Mouse (Mus musculus) megakaryocyte, embryonic 14.5 days (primary cell): Measurements from ENCODE around the gene Ly6g6c. TPM values are rescaled to one million over a fixed set of nuclear protein-coding genes. Genes with fewer than 3 reads are reported as not detected.

Experiments
- H3K27me3 ChIP-seq: replicated peaks from 2 replicates; pipeline ENCODE3; 2012; ENCODE audit warnings: inconsistent platforms
- H3K36me3 ChIP-seq: replicated peaks from 2 replicates; pipeline ENCODE3; 2012; ENCODE audit warnings: low read length, inconsistent platforms, mixed read lengths
- H3K4me1 ChIP-seq: 2 replicates; pipeline ENCODE4 v1.6.1; 2012; ENCODE audit warnings: inconsistent platforms
- H3K4me3 ChIP-seq: replicated peaks from 2 replicates; pipeline ENCODE3; 2012; ENCODE audit warnings: moderate library complexity, mild to moderate bottlenecking, inconsistent platforms
- H3K9me3 ChIP-seq: 2 replicates; pipeline ENCODE4 v1.6.1; 2012; ENCODE audit warnings: inconsistent platforms
- FLI1 ChIP-seq: IDR thresholded peaks from 2 replicates; pipeline ENCODE4 v1.6.1; 2012; ENCODE audit warnings: low read length, inconsistent platforms, mixed read lengths
- GATA1 ChIP-seq: IDR thresholded peaks from 3 replicates; pipeline ENCODE4 v1.6.1; 2012; ENCODE audit warnings: mixed read lengths, low read length, inconsistent platforms, borderline replicate concordance
- polyA plus RNA-seq: library from polyadenylated mRNA; stranded (reverse); fragments of >175 nt; gene quantifications from 2 replicates; pipeline ENCODE4 v1.2.3, GENCODE M21; 2012; ENCODE audit warnings: low replicate concordance; ENCODE audit not compliant: insufficient read depth

Gene Ly6g6c
- polyA plus RNA-seq, 1 experiment: 14.8 TPM

GRCm38 (mm10) chr17:35055691-35056495, 9.3 kb upstream of the Ly6g6c start:
- TF ChIP-seq FLI1 (no peak), GATA1 (no peak)
- peaks cover 86% of the 10 kb centered on the region for H3K36me3 ChIP-seq
- peak overlapping the region; percentile 71 for H3K4me3 ChIP-seq
- H3K4me1 ChIP-seq: peaks cover 86% of the 10 kb centered on the region
- H3K9me3 ChIP-seq: no peaks in the 10 kb centered on the region
- no peaks in the 10 kb centered on the region for H3K27me3 ChIP-seq

GRCm38 (mm10) chr17:35057090-35057489, 8.1 kb upstream of the Ly6g6c start:
- Histone ChIP-seq H3K27me3 (no peaks in the 10 kb centered on the region), H3K9me3 (no peaks in the 10 kb centered on the region), H3K4me1 (peaks cover 92% of the 10 kb centered on the region), H3K4me3 (no peak overlapping the region), H3K36me3 (peaks cover 89% of the 10 kb centered on the region)
- no peak for TF ChIP-seq FLI1
- TF ChIP-seq GATA1: no peak

- H3K4me1 ChIP-seq: peaks cover 90% of the 10 kb centered on the region
- H3K9me3 ChIP-seq: no peaks in the 10 kb centered on the region
- H3K27me3 ChIP-seq: no peaks in the 10 kb centered on the region
- H3K4me3 ChIP-seq: no peak overlapping the region
- TF ChIP-seq FLI1 (no peak), GATA1 (no peak)
- H3K36me3 ChIP-seq: peaks cover 88% of the 10 kb centered on the region
Measured at GRCm38 (mm10) chr17:35058316-35058715, 6.9 kb upstream of the Ly6g6c start.

GRCm38 (mm10) chr17:35058911-35059892, 6.0 kb upstream of the Ly6g6c start, which contains the start of gene Ddah2:
TSS of gene Ddah2 (plus strand) at chr17:35059035.
- Histone ChIP-seq H3K4me3 (peak within 1 kb of the TSS; percentile 94), H3K36me3 (peaks cover 89% of the 10 kb centered on the region), H3K4me1 (peaks cover 91% of the 10 kb centered on the region), H3K9me3 (no peaks in the 10 kb centered on the region), H3K27me3 (no peaks in the 10 kb centered on the region)
- TF ChIP-seq FLI1 (no peak), GATA1 (no peak)

- TF ChIP-seq FLI1 (no peak), GATA1 (no peak)
- Histone ChIP-seq H3K4me3 (peak overlapping the region; percentile 94), H3K9me3 (no peaks in the 10 kb centered on the region), H3K36me3 (peaks cover 87% of the 10 kb centered on the region), H3K27me3 (no peaks in the 10 kb centered on the region), H3K4me1 (peaks cover 93% of the 10 kb centered on the region)
Measured at GRCm38 (mm10) chr17:35060071-35060470, 5.1 kb upstream of the Ly6g6c start.

- Histone ChIP-seq H3K36me3 (peaks cover 80% of the 10 kb centered on the region), H3K4me3 (peak overlapping the region; percentile 94), H3K4me1 (peaks cover 93% of the 10 kb centered on the region), H3K27me3 (no peaks in the 10 kb centered on the region), H3K9me3 (no peaks in the 10 kb centered on the region)
- no peak for TF ChIP-seq GATA1
- TF ChIP-seq FLI1: no peak
Measured at GRCm38 (mm10) chr17:35060737-35061297, 4.4 kb upstream of the Ly6g6c start.

- peak overlapping the region; percentile 53 for H3K4me3 ChIP-seq
- no peaks in the 10 kb centered on the region for H3K9me3 ChIP-seq
- TF ChIP-seq FLI1 (no peak), GATA1 (no peak)
- peaks cover 2% of the 10 kb centered on the region for H3K27me3 ChIP-seq
- peaks cover 93% of the 10 kb centered on the region for H3K4me1 ChIP-seq
- peaks cover 75% of the 10 kb centered on the region for H3K36me3 ChIP-seq
Measured at GRCm38 (mm10) chr17:35061299-35061698, 3.9 kb upstream of the Ly6g6c start.

- Histone ChIP-seq H3K9me3 (no peaks in the 10 kb centered on the region), H3K4me3 (peak overlapping the region; percentile 94), H3K4me1 (peaks cover 96% of the 10 kb centered on the region), H3K27me3 (peaks cover 8% of the 10 kb centered on the region), H3K36me3 (peaks cover 63% of the 10 kb centered on the region)
- no peak for TF ChIP-seq GATA1
- TF ChIP-seq FLI1: no peak
Measured at GRCm38 (mm10) chr17:35063466-35063865, 1.7 kb upstream of the Ly6g6c start.

- Histone ChIP-seq H3K27me3 (peaks cover 15% of the 10 kb centered on the region), H3K9me3 (no peaks in the 10 kb centered on the region), H3K4me3 (peak overlapping the region; percentile 94), H3K4me1 (peaks cover 96% of the 10 kb centered on the region), H3K36me3 (peaks cover 66% of the 10 kb centered on the region)
- TF ChIP-seq GATA1 (no peak), FLI1 (no peak)
Measured at GRCm38 (mm10) chr17:35064378-35064877, 760 bp upstream of the Ly6g6c start.
